Mouse (Mus musculus): Measurements from ENCODE around the gene Parm1.

The Parm1 gene

GRCm38 (mm10) chr5:91578924-91579323 is 61.5 kb downstream of the Parm1 start:
- no peak for DNase-seq (ENCODE audit: low spot score)

- DNase-seq (ENCODE audit: low spot score) = no peak
Measured at GRCm38 (mm10) chr5:91581799-91582198, 64.4 kb downstream of the Parm1 start.

GRCm38 (mm10) chr5:91586206-91586605 is 68.8 kb downstream of the Parm1 start:
- DNase-seq (ENCODE audit: low spot score) = no peak

- no peak for DNase-seq (ENCODE audit: low spot score)
Measured at GRCm38 (mm10) chr5:91594083-91594482, 76.7 kb downstream of the Parm1 start.

- no peak for DNase-seq (ENCODE audit: low spot score)
Measured at GRCm38 (mm10) chr5:91597216-91597615, 79.8 kb downstream of the Parm1 start.

GRCm38 (mm10) chr5:91599801-91600200 is 82.4 kb downstream of the Parm1 start:
- no peak for DNase-seq (ENCODE audit: low spot score)

- no peak for DNase-seq (ENCODE audit: low spot score)
Measured at GRCm38 (mm10) chr5:91603347-91603746, 85.9 kb downstream of the Parm1 start.

GRCm38 (mm10) chr5:91603787-91604439 is 86.5 kb downstream of the Parm1 start:
- DNase-seq (ENCODE audit: low spot score) = no peak

GRCm38 (mm10) chr5:91607234-91607633 is 89.8 kb downstream of the Parm1 start:
- DNase-seq (ENCODE audit: low spot score) = no peak

GRCm38 (mm10) chr5:91607841-91608240 is 90.4 kb downstream of the Parm1 start:
- DNase-seq (ENCODE audit: low spot score) = no peak

GRCm38 (mm10) chr5:91609041-91609440 is 91.6 kb downstream of the Parm1 start:
- DNase-seq (ENCODE audit: low spot score) = no peak

GRCm38 (mm10) chr5:91609511-91610300 is 92.3 kb downstream of the Parm1 start:
- DNase-seq (ENCODE audit: low spot score) = no peak

GRCm38 (mm10) chr5:91610499-91610898 is 93.1 kb downstream of the Parm1 start:
- DNase-seq (ENCODE audit: low spot score) = no peak

- DNase-seq (ENCODE audit: low spot score) = no peak
Measured at GRCm38 (mm10) chr5:91611589-91611988, 94.2 kb downstream of the Parm1 start.

GRCm38 (mm10) chr5:91617331-91618233 is 100.2 kb downstream of the Parm1 start:
- no peak for DNase-seq (ENCODE audit: low spot score)

- DNase-seq (ENCODE audit: low spot score) = no peak
Measured at GRCm38 (mm10) chr5:91618661-91619173, 101.3 kb downstream of the Parm1 start.

- DNase-seq (ENCODE audit: low spot score) = no peak
Measured at GRCm38 (mm10) chr5:91621197-91621596, 103.8 kb downstream of the Parm1 start.

- DNase-seq (ENCODE audit: low spot score) = no peak
Measured at GRCm38 (mm10) chr5:91626823-91627222, 109.4 kb downstream of the Parm1 start.

GRCm38 (mm10) chr5:91629472-91629871 is 112.1 kb downstream of the Parm1 start:
- DNase-seq (ENCODE audit: low spot score) = no peak

- no peak for DNase-seq (ENCODE audit: low spot score)
Measured at GRCm38 (mm10) chr5:91651330-91651729, 133.9 kb downstream of the Parm1 start.

GRCm38 (mm10) chr5:91653061-91653915 is 135.9 kb downstream of the Parm1 start:
- no peak for DNase-seq (ENCODE audit: low spot score)
